ENCODE assay signal across 8 mouse cellular contexts in the genomic region with DNA sequence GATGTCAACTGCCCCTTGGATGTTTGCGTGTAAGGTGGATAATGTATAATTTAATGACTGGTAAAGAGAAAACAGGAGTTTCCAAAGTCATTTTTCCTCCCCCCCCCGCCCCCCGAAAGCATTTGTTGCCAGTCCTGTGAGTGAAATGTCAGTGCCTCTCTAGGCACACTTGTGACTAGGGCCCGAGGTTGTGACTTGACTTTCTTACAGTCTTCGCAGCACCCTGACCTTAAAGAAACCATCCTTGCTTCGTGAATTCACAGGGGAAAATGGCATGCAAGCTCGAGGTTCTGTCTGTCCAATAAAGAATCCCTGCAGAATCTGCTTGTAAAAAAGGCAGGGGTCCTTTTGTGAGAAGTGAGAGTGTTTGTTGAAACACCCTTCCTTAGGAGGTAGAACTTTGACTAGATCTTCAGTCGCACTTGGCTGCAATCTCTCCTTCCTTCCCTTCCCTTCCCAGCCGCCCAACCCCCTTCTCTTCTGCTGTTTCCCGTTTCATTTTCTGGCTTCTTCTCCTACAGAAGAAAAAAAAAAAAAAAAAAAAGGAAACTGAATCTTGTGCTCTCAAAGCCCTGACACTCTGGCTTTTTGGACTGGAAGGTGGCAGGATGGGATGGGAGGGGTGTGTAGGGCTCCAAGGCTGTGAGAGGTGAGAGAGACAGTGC. TPM values are rescaled to one million over a fixed set of nuclear protein-coding genes. Genes with fewer than 3 reads are reported as not detected.
DNase-seq lines count a peak whose midpoint lies in the region; ATAC-seq and TF ChIP-seq lines count a peak whose summit lies in the region.

No protein-coding gene starts in this region.

- peak overlapping the region; percentile 78 for H3K4me2 ChIP-seq in limb, embryonic 12.5 days
- H3K4me2 ChIP-seq in midbrain, embryonic 13.5 days (replicated peaks), result peak overlapping the region; percentile 79; the same call in 1 of the 2 replicates

- no peaks in the 10 kb centered on the region for H3K27me3 ChIP-seq in limb, embryonic 12.5 days
- no peaks in the 10 kb centered on the region for H3K27me3 ChIP-seq in midbrain, embryonic 13.5 days

- peaks cover 10% of the 10 kb centered on the region for H3K36me3 ChIP-seq in limb, embryonic 12.5 days
- H3K36me3 ChIP-seq in midbrain, embryonic 13.5 days, result peaks cover 5% of the 10 kb centered on the region; the same call in 1 of the 2 replicates

- no peaks in the 10 kb centered on the region for H3K9me3 ChIP-seq in limb, embryonic 12.5 days
- no peaks in the 10 kb centered on the region for H3K9me3 ChIP-seq in midbrain, embryonic 13.5 days

- peaks cover 7% of the 10 kb centered on the region for H3K4me1 ChIP-seq in embryonic fibroblast, embryonic 13.5 days (ENCODE audit: control insufficient read depth, insufficient read depth, low read length)
- peaks cover 57% of the 10 kb centered on the region for H3K4me1 ChIP-seq in limb, embryonic 12.5 days (replicated peaks)
- H3K4me1 ChIP-seq in midbrain, embryonic 13.5 days (replicated peaks), result peaks cover 55% of the 10 kb centered on the region

- DNase-seq in thymus, postnatal 0 days (ENCODE audit: low spot score), result peak; percentile 24
- no peak for DNase-seq in thymus, postnatal 4 days
- DNase-seq in heart, postnatal 36 days, result peak; percentile 59 to 64
- DNase-seq in left cerebral cortex, postnatal 4 days, result no peak
- no peak for DNase-seq in retina, embryonic 14.5 days (ENCODE audit: low spot score)

- no peak overlapping the region for H3K9ac ChIP-seq in limb, embryonic 12.5 days (replicated peaks)
- H3K9ac ChIP-seq in midbrain, embryonic 13.5 days (replicated peaks), result peak overlapping the region; percentile 85; the same call in 1 of the 2 replicates

- no peak for TF ChIP-seq CTCF in embryonic fibroblast, embryonic 13.5 days (IDR thresholded peaks at IDR 0.05; ENCODE audit: borderline replicate concordance, insufficient read depth, low read length)

- 0 out of 2 replicates have a peak, but pooled peaks have one; percentile 22 for TF ChIP-seq POLR2A in embryonic fibroblast, embryonic 13.5 days (IDR thresholded peaks at IDR 0.05; ENCODE audit: low read depth, low read length)

- no peak for ATAC-seq in limb, embryonic 12.5 days (ENCODE audit: insufficient number of reproducible peaks, insufficient read depth, low FRiP score, low TSS enrichment, low read depth)
- no peak for ATAC-seq in midbrain, embryonic 13.5 days

- WGBS in limb, embryonic 12.5 days, result 28% methylated on average over 10 of the region's 10 CpGs
- 44% methylated on average over 10 of the region's 10 CpGs for WGBS in midbrain, embryonic 13.5 days

- intact Hi-C loops in heart, postnatal 36 days (cut with DNase I), result loop anchor here (1.0 to 5.0 kb wide), 2 partner anchors 56 to 234 kb away; no protein-coding TSS in a partner anchor
- intact Hi-C loops in left cerebral cortex, postnatal 4 days (cut with DNase I), result loop anchor here (5.0 kb wide), 1 partner anchor 139 kb away; no protein-coding TSS in a partner anchor

- peak overlapping the region; percentile 94; the same call in 1 of the 2 replicates for H3K4me3 ChIP-seq in embryonic fibroblast, embryonic 13.5 days (ENCODE audit: insufficient read depth, low read length)
- 0 out of 2 replicates have a peak overlapping the region, but pooled peaks have one; percentile 75 for H3K4me3 ChIP-seq in limb, embryonic 12.5 days (replicated peaks)
- H3K4me3 ChIP-seq in midbrain, embryonic 13.5 days (replicated peaks), result no peak overlapping the region

- peak overlapping the region; percentile 99 for H3K27ac ChIP-seq in embryonic fibroblast, embryonic 13.5 days (ENCODE audit: insufficient read depth, low read length)
- H3K27ac ChIP-seq in limb, embryonic 12.5 days, result peak overlapping the region; percentile 98
- H3K27ac ChIP-seq in midbrain, embryonic 13.5 days, result no peak overlapping the region

RNA-seq across cellular contexts. Expression of gene Pigv, which starts 1.4 kb away (rescaled TPM):
- polyA plus RNA-seq in thymus, postnatal 0 days (2015; fragmentation: Nextera tagmentation; extraction: Ambion mirVana), result 18.6 and 19.4 TPM in 2 replicates
- 6.9 and 10.4 TPM in 2 replicates for polyA plus RNA-seq in embryonic fibroblast, embryonic 13.5 days (2011; ENCODE audit: insufficient read length, low read depth, missing spikeins)
- 10 to 100 TPM; 10.8 to 11.3 TPM for total RNA-seq in heart, postnatal 36 days (2021)
- 16.3 and 21.6 TPM in 2 replicates for polyA plus RNA-seq in limb, embryonic 12.5 days (2016; fragmentation: Nextera tagmentation; extraction: Ambion mirVana)
- 13.7 and 16.0 TPM in 2 replicates for polyA plus RNA-seq in midbrain, embryonic 13.5 days (2015; fragmentation: Nextera tagmentation; extraction: Ambion mirVana)
- 10 to 100 TPM; 11.5 to 12.8 TPM for total RNA-seq in left cerebral cortex, postnatal 4 days (2021)

RNA-seq across cellular contexts. Expression of gene Zdhhc18, which starts 23.8 kb away (rescaled TPM):
- 6.7 and 10.5 TPM in 2 replicates for polyA plus RNA-seq in thymus, postnatal 0 days (2015; fragmentation: Nextera tagmentation; extraction: Ambion mirVana)
- 28.8 and 31.3 TPM in 2 replicates for polyA plus RNA-seq in embryonic fibroblast, embryonic 13.5 days (2011; ENCODE audit: insufficient read length, low read depth, missing spikeins)
- total RNA-seq in heart, postnatal 36 days (2021), result 10 to 100 TPM; 17.2 to 17.3 TPM
- polyA plus RNA-seq in limb, embryonic 12.5 days (2016; fragmentation: Nextera tagmentation; extraction: Ambion mirVana), result 4.0 and 7.1 TPM in 2 replicates
- 3.5 and 4.1 TPM in 2 replicates for polyA plus RNA-seq in midbrain, embryonic 13.5 days (2015; fragmentation: Nextera tagmentation; extraction: Ambion mirVana)
- total RNA-seq in left cerebral cortex, postnatal 4 days (2021), result 10 to 100 TPM; 37.1 to 37.8 TPM

Comparison
In these comparisons a context has a peak if more than half of its experiments do, and no peak if none do; other contexts are left out.
1. DNase-seq: peak in thymus, postnatal 0 days (single experiment) and heart, postnatal 36 days (2 of 2); none in thymus, postnatal 4 days (single experiment), left cerebral cortex, postnatal 4 days (single experiment) and retina, embryonic 14.5 days (single experiment).